9 mouse cellular contexts compared by ENCODE assay signal in the genomic region with DNA sequence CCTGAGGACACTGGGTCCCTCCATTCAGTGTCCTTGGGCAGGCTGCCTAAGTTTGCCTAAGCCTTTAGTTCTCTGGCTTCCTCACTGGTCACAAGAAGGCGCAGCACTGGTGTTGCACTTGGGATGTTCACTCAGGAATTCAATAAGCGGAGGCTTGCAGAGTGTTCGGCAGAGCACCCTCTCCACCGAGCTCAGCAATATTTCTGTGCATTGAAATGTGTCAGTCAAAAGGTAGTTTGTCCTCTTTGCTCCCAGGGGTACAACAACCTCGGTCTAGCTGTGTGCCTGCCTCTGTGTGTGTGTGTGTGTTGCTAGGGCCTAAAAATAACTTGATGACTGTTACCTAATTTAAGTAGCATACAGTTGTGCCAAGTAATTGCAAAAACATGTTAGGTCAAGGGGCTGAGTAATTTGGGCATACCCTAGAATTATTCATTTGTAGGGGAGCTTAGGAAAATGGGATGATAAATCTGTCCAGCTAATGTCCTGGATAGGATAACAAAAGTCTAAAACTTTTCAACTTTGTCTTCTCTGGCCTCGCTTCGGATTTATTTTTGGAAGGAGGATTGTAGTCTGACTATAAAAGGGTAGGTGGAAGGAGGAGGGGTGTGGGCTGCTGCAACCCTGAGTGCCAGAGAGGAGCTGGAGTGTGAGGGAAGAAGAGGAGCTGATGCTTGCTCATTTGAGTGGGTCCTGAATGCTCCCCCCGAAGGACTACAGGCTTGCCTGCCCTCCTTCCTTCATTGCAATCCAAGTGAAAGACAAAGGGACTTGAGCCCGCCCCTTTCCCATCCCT. TPM values are rescaled to one million over a fixed set of nuclear protein-coding genes. Genes with fewer than 3 reads are reported as not detected.
DNase-seq lines count a peak whose midpoint lies in the region; ATAC-seq and TF ChIP-seq lines count a peak whose summit lies in the region.
"Had no signal": no experiment of that assay in that cellular context is flagged by ENCODE, and none has a peak within 500 bp of the region (broad histone marks: within the 10 kb centered on the region; RNA-seq: fewer than 3 reads in every experiment).

No protein-coding gene starts in this region.

- no peak overlapping the region for H3K4me2 ChIP-seq in neural tube, embryonic 15.5 days

- peaks cover 12% of the 10 kb centered on the region for H3K4me1 ChIP-seq in heart, adult 2 months (ENCODE audit: control insufficient read depth, insufficient read depth, low read length)
- H3K4me1 ChIP-seq in neural tube, embryonic 15.5 days, result peaks cover 17% of the 10 kb centered on the region

- intact Hi-C loops in heart, adult 2 months (cut with DNase I), result no loop called here

- H3K9ac ChIP-seq in heart, adult 2 months (ENCODE audit: low read depth, low read length), result peak overlapping the region; percentile 54
- H3K9ac ChIP-seq in neural tube, embryonic 15.5 days (replicated peaks), result no peak overlapping the region

- peaks cover 1% of the 10 kb centered on the region; the same call in 1 of the 2 replicates for H3K79me2 ChIP-seq in heart, adult 2 months (replicated peaks; ENCODE audit: control insufficient read depth, insufficient read depth, low read length)

- TF ChIP-seq EP300 in heart, adult 2 months (IDR thresholded peaks at IDR 0.05; ENCODE audit: insufficient read depth, low read depth, low read length), result peak; percentile 67; the same call in 1 of the 2 replicates

- no peaks in the 10 kb centered on the region for H3K27me3 ChIP-seq in heart, adult 2 months (ENCODE audit: control insufficient read depth, insufficient read depth, low read length)
- no peaks in the 10 kb centered on the region for H3K27me3 ChIP-seq in neural tube, embryonic 15.5 days (replicated peaks)

- peaks cover 9% of the 10 kb centered on the region for H3K36me3 ChIP-seq in heart, adult 2 months (ENCODE audit: control insufficient read depth, insufficient read depth, low read length)
- no peaks in the 10 kb centered on the region for H3K36me3 ChIP-seq in neural tube, embryonic 15.5 days

- no peak for TF ChIP-seq CTCF in heart, adult 2 months (IDR thresholded peaks at IDR 0.05)

- peak overlapping the region; percentile 86 for H3K27ac ChIP-seq in heart, adult 2 months
- H3K27ac ChIP-seq in neural tube, embryonic 15.5 days (replicated peaks), result no peak overlapping the region

- TF ChIP-seq POLR2A in heart, adult 2 months (IDR thresholded peaks at IDR 0.05; ENCODE audit: insufficient read depth, low read depth, low read length), result peak; percentile 53; the same call in 1 of the 2 replicates

- 39% methylated on average over 9 of the region's 9 CpGs for whole genome bisulfite sequencing in heart, adult 2 months
- 63% methylated on average over 9 of the region's 9 CpGs for WGBS in neural tube, embryonic 15.5 days

- 0 out of 2 replicates have a peak, but pooled peaks have one; percentile 35 for ATAC-seq in frontal cortex, adult (ENCODE audit: low TSS enrichment)
- ATAC-seq in neural tube, embryonic 15.5 days (ENCODE audit: low FRiP score), result no peak

- H3K4me3 ChIP-seq in heart, adult 2 months, result peak overlapping the region; percentile 27; the same call in 1 of the 2 replicates
- no peak overlapping the region for H3K4me3 ChIP-seq in neural tube, embryonic 15.5 days (replicated peaks)
- H3K4me3 ChIP-seq: erythroblast, embryonic 14.5 days had no signal

- DNase-seq in frontal cortex, adult 2 months (ENCODE audit: extremely low spot score in 1 of 2, low spot score in 1 of 2), result no peak
- peak; percentile 78 for DNase-seq in NIH3T3 (ENCODE audit: low read depth)
- DNase-seq in heart, adult 2 months, result peak; percentile 63 to 77
- peak; percentile 40 to 47 for DNase-seq in lung, adult 18-20 months
- no peak for DNase-seq in thymus, postnatal 4 days
- DNase-seq in left cerebral cortex, adult 8-10 months (ENCODE audit: low spot score in 2 of 2), result no peak

- H3K9me3 ChIP-seq in neural tube, embryonic 15.5 days (replicated peaks), result no peaks in the 10 kb centered on the region

RNA-seq across cellular contexts. Expression of a gene that starts 7.9 kb away (rescaled TPM):
- 0.28 and 0.57 TPM in 2 replicates for polyA plus RNA-seq in frontal cortex, adult 2 months (2012; rRNA removed)
- under 1 TPM; 0.25 to 0.84 TPM for total RNA-seq in heart, adult 2 months (2021)
- polyA plus RNA-seq in heart, adult 2 months (2012; rRNA removed), result 0.44 and 1.5 TPM in 2 replicates
- total RNA-seq in left cerebral cortex, adult 8-10 months (2022), result under 1 TPM in 2 of 4 experiments, not detected in 2; 0.37 to 0.39 TPM
- polyA plus RNA-seq in neural tube, embryonic 15.5 days (2015; fragmentation: Nextera tagmentation; extraction: Ambion mirVana), result 0.91 and 1.6 TPM in 2 replicates

RNA-seq across cellular contexts. Expression of a gene that starts 28.9 kb away (rescaled TPM):
- polyA plus RNA-seq in frontal cortex, adult 2 months (2012; rRNA removed), result 7.2 and 10.0 TPM in 2 replicates
- total RNA-seq in heart, adult 2 months (2021), result 1 to 10 TPM; 5.0 to 7.9 TPM
- 14.1 and 16.3 TPM in 2 replicates for polyA plus RNA-seq in heart, adult 2 months (2012; rRNA removed)
- 1 to 10 TPM; 5.5 to 7.1 (median 6.2) TPM for total RNA-seq in left cerebral cortex, adult 8-10 months (2022)
- 5.2 and 9.8 TPM in 2 replicates for polyA plus RNA-seq in neural tube, embryonic 15.5 days (2015; fragmentation: Nextera tagmentation; extraction: Ambion mirVana)

Comparison
In these comparisons a context has a peak if more than half of its experiments do, and no peak if none do; other contexts are left out.
1. DNase-seq: peak in NIH3T3 (single experiment), heart, adult 2 months (2 of 2) and lung, adult 18-20 months (2 of 2); none in frontal cortex, adult 2 months (0 of 2), thymus, postnatal 4 days (single experiment) and left cerebral cortex, adult 8-10 months (0 of 2).